Mouse (Mus musculus) liver, embryonic 16.5 days (tissue): Measurements from ENCODE around the gene Ino80b. TPM values are rescaled to one million over a fixed set of nuclear protein-coding genes. Genes with fewer than 3 reads are reported as not detected.
A peak's percentile ranks its signal among the peaks of the same experiment; 100 is the strongest.

Experiments
- ATAC-seq: fragments of 200-750 bp; cut with Nextera tagmentation; 2 replicates; pipeline ENCODE4 v1.8.0; 2017; ENCODE audit warnings: low read depth, mild to moderate bottlenecking, moderate number of reproducible peaks, moderate library complexity
- H3K27ac ChIP-seq: fragments of 300-500 bp; sonication (generic); 2 replicates; pipeline ENCODE4 v1.5.1; 2014; ENCODE audit warnings: mild to moderate bottlenecking, low read length
- H3K27me3 ChIP-seq: fragments of 300-500 bp; sonication (generic); 2 replicates; pipeline ENCODE4 v1.6.1; 2014; ENCODE audit warnings: low read depth, low read length, mixed read lengths; ENCODE audit not compliant: control insufficient read depth, insufficient read depth
- H3K36me3 ChIP-seq: fragments of 300-500 bp; sonication (generic); 2 replicates; pipeline ENCODE4 v1.6.1; 2014; ENCODE audit warnings: mild to moderate bottlenecking; ENCODE audit not compliant: control insufficient read depth, insufficient read depth
- H3K4me1 ChIP-seq: fragments of 300-500 bp; sonication (generic); 2 replicates; pipeline ENCODE4 v1.6.1; 2014; ENCODE audit warnings: low read depth, low read length, mixed read lengths; ENCODE audit not compliant: control insufficient read depth
- H3K4me2 ChIP-seq: fragments of 300-500 bp; sonication (generic); 2 replicates; pipeline ENCODE4 v1.6.1; 2014; ENCODE audit warnings: low read depth, low read length, mixed read lengths
- H3K4me3 ChIP-seq: fragments of 300-500 bp; sonication (generic); 2 replicates; pipeline ENCODE4 v1.5.1; 2014; ENCODE audit warnings: low read depth, mild to moderate bottlenecking, low read length
- H3K9ac ChIP-seq: fragments of 300-500 bp; sonication (generic); 2 replicates; pipeline ENCODE4 v1.6.1; 2014; ENCODE audit warnings: low read depth, low read length
- H3K9me3 ChIP-seq: fragments of 300-500 bp; sonication (generic); replicated peaks from 2 replicates; pipeline ENCODE4 v1.6.1; 2016; ENCODE audit warnings: low read length; ENCODE audit not compliant: control insufficient read depth
- WGBS: fragments of 180-500 bp; shearing (Covaris S2); extraction: QIAGEN DNeasy Blood & Tissue Kit; methylation state at CpG from one replicate; pipeline ENCODE4 v1.1.7; 2014; ENCODE audit not compliant: insufficient replicate concordance; 5-methylcytosine and 5-hydroxymethylcytosine counted together
- polyA plus RNA-seq: library from polyadenylated mRNA; unstranded; fragments of >200 nt; fragmentation: Nextera tagmentation; extraction: Ambion mirVana; gene quantifications from 2 replicates; pipeline ENCODE4 v1.2.1, GENCODE M21; 2015

Gene Ino80b
- polyA plus RNA-seq, 1 experiment from 2014 or later = 5.2 TPM

DNA sequence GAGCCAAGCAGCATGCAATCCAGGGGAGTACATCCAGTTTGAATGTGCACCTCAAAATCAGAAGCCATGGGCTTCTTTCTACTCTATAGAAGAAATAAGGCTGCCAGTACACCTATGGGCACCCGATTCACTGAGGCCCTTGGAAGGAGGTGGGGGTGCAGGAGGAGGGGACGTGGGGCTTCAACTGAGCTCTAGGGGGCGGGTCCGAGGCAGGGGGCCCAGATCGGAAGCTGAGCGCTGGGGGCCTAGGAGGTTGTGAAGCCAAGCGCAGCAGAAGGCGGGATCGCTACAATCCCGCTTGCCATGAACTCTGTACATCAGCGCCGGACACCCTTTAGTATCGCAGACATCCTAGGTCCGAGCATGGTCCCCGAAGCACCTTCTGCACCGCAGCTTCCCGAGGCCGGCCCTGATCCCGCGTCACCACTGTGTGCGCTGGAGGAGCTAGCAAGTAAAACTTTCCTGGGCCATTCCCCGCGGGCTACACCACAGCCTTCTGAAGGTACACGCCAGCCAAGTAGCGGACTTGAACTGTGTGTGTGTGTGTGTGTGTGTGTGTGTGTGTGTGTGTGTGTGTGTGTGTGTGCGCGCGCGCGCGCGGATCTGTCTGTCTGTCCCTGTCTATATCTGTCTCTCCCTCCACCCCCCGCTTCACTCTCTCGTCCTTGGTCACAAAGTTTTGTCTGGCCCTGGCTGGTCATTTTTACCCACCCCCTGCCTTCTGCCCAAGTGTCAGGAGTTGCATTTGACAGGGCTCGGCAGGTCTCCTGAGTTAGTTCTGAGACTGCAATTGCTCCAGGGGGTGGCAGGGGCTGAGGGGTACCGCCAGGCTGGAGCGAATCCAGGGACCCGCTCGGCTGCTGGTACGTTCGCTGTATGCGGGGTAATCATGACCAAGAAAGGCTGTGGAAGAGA is 38.9 kb downstream of the Ino80b start, which contains the start of gene Lbx2:
Gene Lbx2 (plus strand): TSS at position 247 of the 915 bp plus-strand sequence.
- no peak within 1 kb of the TSS for H3K9ac ChIP-seq

DNA sequence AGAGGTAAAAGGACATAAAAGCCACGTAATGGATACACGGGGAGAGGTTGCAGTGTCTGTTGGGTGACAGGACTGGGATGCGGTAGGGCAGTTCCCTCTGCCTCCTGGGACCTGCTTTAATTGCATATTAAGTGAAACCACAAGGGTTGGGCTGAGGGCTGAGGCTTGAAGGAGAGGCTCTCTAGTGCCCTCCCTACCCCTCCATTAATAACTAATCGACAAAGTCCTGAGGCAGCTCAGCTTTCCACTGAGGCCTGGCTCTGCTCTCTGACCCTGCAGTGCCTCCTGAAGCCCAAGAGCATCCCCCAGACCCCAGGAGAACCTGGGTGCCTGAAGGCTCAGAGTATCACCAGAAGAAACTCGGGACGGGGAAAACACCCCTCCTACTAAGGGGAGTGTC is 40.8 kb downstream of the Ino80b start:
- Histone ChIP-seq H3K9ac (no peak overlapping the region), H3K4me3 (no peak overlapping the region), H3K27me3 (peaks cover 66% of the 10 kb centered on the region), H3K36me3 (peaks cover 2% of the 10 kb centered on the region; the same call in 1 of the 2 replicates), H3K4me2 (no peak overlapping the region), H3K4me1 (no peaks in the 10 kb centered on the region; the same call in none of the 2 replicates), H3K9me3 (no peaks in the 10 kb centered on the region), H3K27ac (no peak overlapping the region)
- 17% methylated on average over 6 of the region's 6 CpGs for WGBS
- no peak for ATAC-seq

More for the DNA sequence above, 38.9 kb downstream of the Ino80b start, which contains the start of gene Lbx2:
- H3K27ac ChIP-seq = no peak within 1 kb of the TSS
- peak within 1 kb of the TSS; percentile 28 for H3K4me2 ChIP-seq
- H3K36me3 ChIP-seq = peaks cover 2% of the 10 kb centered on the region; the same call in 1 of the 2 replicates
- H3K27me3 ChIP-seq = peaks cover 79% of the 10 kb centered on the region
- H3K4me1 ChIP-seq = no peaks in the 10 kb centered on the region; the same call in 1 of the 2 replicates
- H3K9me3 ChIP-seq = no peaks in the 10 kb centered on the region
- WGBS = 4% methylated on average over 42 of the region's 42 CpGs
- H3K4me3 ChIP-seq = 0 out of 2 replicates have a peak within 1 kb of the TSS, but pooled peaks have one; percentile 10
- no peak for ATAC-seq

DNA sequence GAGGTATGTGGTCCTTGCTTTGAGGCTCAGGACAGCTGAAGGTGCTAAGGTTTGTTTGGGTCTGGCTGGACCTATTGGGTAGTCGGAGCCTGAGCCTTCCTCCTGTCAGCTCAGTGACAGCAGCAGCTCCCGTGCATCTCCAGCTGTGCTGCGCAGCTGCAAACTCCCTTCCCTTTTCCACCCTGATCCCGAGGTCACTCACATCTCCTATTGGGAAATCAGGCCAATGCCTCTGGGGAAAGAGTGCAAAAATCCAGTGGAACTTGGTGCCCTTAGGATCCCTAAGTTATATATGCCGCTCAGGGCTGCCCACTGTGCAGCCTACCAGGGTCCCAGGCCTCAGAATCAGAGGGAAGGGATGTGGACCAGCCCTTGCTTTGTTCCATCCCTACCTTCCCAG is 41.7 kb downstream of the Ino80b start:
- Histone ChIP-seq H3K4me2 (no peak overlapping the region), H3K9me3 (no peaks in the 10 kb centered on the region), H3K9ac (no peak overlapping the region), H3K27me3 (peaks cover 58% of the 10 kb centered on the region), H3K4me1 (peaks cover 8% of the 10 kb centered on the region), H3K36me3 (peaks cover 2% of the 10 kb centered on the region; the same call in 1 of the 2 replicates), H3K27ac (no peak overlapping the region), H3K4me3 (no peak overlapping the region)
- 48% methylated on average over 5 of the region's 5 CpGs for WGBS
- ATAC-seq = no peak

DNA sequence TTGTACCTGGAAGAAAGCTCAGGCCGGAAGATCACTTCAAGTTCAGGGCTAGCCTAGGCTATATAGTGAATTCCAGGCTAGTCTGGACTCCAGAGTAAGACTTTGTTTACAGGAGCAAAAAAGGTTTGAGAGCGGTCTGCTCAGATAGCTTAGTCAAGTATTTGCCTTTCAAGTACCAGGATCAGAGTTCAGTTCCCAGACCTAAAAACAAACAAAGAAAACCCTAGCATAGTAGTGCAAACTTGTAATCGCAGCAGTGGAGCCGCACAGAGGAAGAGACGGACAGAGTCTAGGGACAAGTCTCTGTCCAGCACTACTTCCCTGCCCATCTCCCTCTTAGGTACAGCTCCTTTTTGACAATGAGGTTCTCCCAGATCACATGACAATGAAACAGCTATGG is 45.0 kb downstream of the Ino80b start:
- peaks cover 11% of the 10 kb centered on the region for H3K4me1 ChIP-seq
- no peak overlapping the region for H3K9ac ChIP-seq
- peaks cover 41% of the 10 kb centered on the region for H3K27me3 ChIP-seq
- H3K36me3 ChIP-seq = peaks cover 2% of the 10 kb centered on the region; the same call in 1 of the 2 replicates
- WGBS = 75% methylated on average over 5 of the region's 5 CpGs
- ATAC-seq = no peak
- H3K9me3 ChIP-seq = no peaks in the 10 kb centered on the region
- no peak overlapping the region for H3K27ac ChIP-seq
- H3K4me3 ChIP-seq = no peak overlapping the region
- H3K4me2 ChIP-seq = no peak overlapping the region

DNA sequence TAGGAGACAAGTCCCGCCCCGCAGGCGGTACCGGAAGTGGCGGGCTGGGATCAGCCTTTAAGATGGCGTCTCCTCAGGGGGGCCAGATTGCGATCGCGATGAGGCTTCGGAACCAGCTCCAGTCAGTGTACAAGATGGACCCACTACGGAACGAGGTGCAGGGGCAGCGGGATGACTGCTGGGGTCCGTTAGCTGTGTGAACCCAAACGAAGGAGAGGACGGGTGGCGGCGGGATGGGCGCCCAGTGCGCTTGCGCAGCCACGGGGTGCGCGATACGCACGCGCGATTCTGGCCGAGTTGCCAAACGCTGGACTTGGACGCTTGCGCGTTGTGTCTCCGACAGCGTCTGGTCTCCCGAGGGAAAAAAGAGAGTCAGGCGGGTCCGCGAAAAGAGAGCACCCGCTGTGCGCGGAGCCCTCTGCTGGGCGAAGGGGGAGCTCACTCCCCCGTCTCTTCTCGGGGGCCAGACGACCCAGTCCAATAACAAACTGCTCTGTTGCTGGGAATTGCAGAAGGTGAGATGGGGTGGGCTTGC is 46.8 kb downstream of the Ino80b start:
- Histone ChIP-seq H3K27ac (peak overlapping the region; percentile 83), H3K9me3 (no peaks in the 10 kb centered on the region), H3K27me3 (peaks cover 40% of the 10 kb centered on the region), H3K9ac (peak overlapping the region; percentile 92), H3K4me1 (peaks cover 11% of the 10 kb centered on the region), H3K36me3 (peaks cover 2% of the 10 kb centered on the region; the same call in 1 of the 2 replicates), H3K4me2 (peak overlapping the region; percentile 98), H3K4me3 (peak overlapping the region; percentile 87)
- WGBS = under 1% methylated on average over 46 of the region's 46 CpGs
- peak; percentile 92 for ATAC-seq

DNA sequence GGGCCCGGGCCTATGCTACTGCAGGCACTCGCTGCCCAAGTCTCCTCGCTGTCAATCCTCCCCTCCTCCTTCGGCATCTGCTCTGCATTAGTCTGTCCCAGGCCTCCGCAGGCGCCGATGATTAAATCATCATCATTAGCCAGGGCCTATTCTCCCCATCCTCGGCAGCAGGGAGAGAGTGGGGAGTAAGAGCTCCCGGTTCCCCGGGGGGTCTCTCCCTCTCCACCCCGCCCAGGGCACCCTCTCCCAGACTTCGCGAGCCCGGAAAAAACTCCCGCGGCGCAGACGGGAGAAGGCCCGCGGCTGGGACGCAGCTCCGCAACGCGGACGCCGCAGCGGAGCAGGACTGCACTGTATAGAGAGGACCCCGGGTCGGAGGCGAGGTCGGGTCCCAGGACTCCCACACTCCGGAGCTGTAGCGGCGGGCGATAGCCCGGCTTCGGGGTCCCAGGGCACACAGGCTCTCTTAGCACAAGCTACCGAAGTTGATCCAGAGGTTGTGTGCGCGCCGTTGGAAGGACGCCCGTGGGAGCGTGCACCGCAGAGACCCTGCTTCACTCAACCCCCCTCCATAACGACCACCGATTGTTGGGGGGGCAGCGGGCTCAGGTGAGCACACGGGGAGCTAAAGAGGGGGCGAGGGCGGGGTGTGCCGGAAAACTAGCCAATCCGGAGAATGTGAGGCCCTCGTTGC is 47.5 kb downstream of the Ino80b start, which contains the start of gene Pcgf1:
Gene Pcgf1 (plus strand): TSS at position 240 of the 694 bp plus-strand sequence.
- H3K27ac ChIP-seq = peak within 1 kb of the TSS; percentile 83
- peak within 1 kb of the TSS; percentile 87 for H3K4me3 ChIP-seq
- no peaks in the 10 kb centered on the region for H3K9me3 ChIP-seq
- H3K36me3 ChIP-seq = peaks cover 2% of the 10 kb centered on the region; the same call in 1 of the 2 replicates
- H3K4me2 ChIP-seq = peak within 1 kb of the TSS; percentile 98
- peak; percentile 33 for ATAC-seq
- WGBS = under 1% methylated on average over 54 of the region's 54 CpGs
- H3K27me3 ChIP-seq = peaks cover 39% of the 10 kb centered on the region
- H3K9ac ChIP-seq = peak within 1 kb of the TSS; percentile 92
- H3K4me1 ChIP-seq = peaks cover 11% of the 10 kb centered on the region

DNA sequence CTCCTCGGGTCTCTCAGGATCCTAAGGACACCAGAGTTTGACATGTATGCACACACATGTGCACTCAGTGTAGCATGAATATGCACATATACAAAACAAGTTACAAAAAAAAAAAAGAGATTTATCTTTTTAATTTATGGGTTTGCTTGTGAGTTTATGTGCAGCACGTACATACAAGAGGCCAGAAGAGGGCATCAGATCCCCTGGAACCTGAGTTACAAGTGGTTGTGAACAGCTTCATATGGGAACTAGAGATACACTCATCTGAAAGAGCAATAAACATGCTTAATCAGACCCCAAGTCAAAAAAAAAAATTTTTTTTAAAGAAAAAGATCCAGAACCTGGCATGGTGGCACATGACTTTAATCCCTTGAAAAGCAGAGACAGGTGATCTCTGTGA is 50.3 kb downstream of the Ino80b start:
- H3K27ac ChIP-seq = no peak overlapping the region
- ATAC-seq = no peak
- no peaks in the 10 kb centered on the region for H3K9me3 ChIP-seq
- H3K36me3 ChIP-seq = no peaks in the 10 kb centered on the region
- H3K4me2 ChIP-seq = no peak overlapping the region
- H3K4me3 ChIP-seq = no peak overlapping the region
- no peak overlapping the region for H3K9ac ChIP-seq
- 13% methylated on average over 2 of the region's 2 CpGs for WGBS
- peaks cover 25% of the 10 kb centered on the region for H3K4me1 ChIP-seq
- peaks cover 67% of the 10 kb centered on the region for H3K27me3 ChIP-seq
